Mouse (Mus musculus): ENCODE results near the gene Lcn4.

Lcn4 gene

GRCm38 (mm10) chr2:26634629-26635488 lies 36.2 kb downstream of the Lcn4 start:
- DNase-seq (ENCODE audit: low spot score), result no peak

GRCm38 (mm10) chr2:26633953-26634530 lies 37.0 kb downstream of the Lcn4 start:
- no peak for DNase-seq (ENCODE audit: low spot score)

- no peak for DNase-seq (ENCODE audit: low spot score)
These were observed 38.3 kb downstream of the Lcn4 start for GRCm38 (mm10) chr2:26632541-26633395.

- no peak for DNase-seq (ENCODE audit: low spot score)
These were observed 42.2 kb downstream of the Lcn4 start for GRCm38 (mm10) chr2:26628792-26629437.

GRCm38 (mm10) chr2:26627921-26628739 lies 43.0 kb downstream of the Lcn4 start, which contains the start of gene Fam69b:
TSS of gene Fam69b (plus strand) at chr2:26628457.
- DNase-seq (ENCODE audit: low spot score), result peak; percentile 57

GRCm38 (mm10) chr2:26626081-26626480 lies 45.0 kb downstream of the Lcn4 start:
- DNase-seq (ENCODE audit: low spot score), result no peak

- no peak for DNase-seq (ENCODE audit: low spot score)
These were observed 45.7 kb downstream of the Lcn4 start for GRCm38 (mm10) chr2:26625419-26625818.

- no peak for DNase-seq (ENCODE audit: low spot score)
These were observed 48.1 kb downstream of the Lcn4 start for GRCm38 (mm10) chr2:26622984-26623383.

- DNase-seq (ENCODE audit: low spot score), result no peak
These were observed 49.8 kb downstream of the Lcn4 start for GRCm38 (mm10) chr2:26621246-26621645.

GRCm38 (mm10) chr2:26617928-26618327 lies 53.2 kb downstream of the Lcn4 start:
- DNase-seq (ENCODE audit: low spot score), result no peak

Measured in yolk sac, embryonic 10.5 days (tissue).